Mouse (Mus musculus) thymus, adult 2 months (tissue): ENCODE measurements around the gene A130010J15Rik.

ENCODE experiments used
- CTCF ChIP-seq: fragments of 200-500 bp; IDR thresholded peaks from 2 replicates; pipeline ENCODE4 v1.5.1; 2012; ENCODE audit warnings: mild to moderate bottlenecking, control low read depth, low read length, moderate library complexity, borderline replicate concordance; ENCODE audit not compliant: control insufficient read depth, poor library complexity, insufficient read depth; ENCODE audit errors: extremely low read depth
- POLR2A ChIP-seq: fragments of 200-500 bp; IDR thresholded peaks from 2 replicates; pipeline ENCODE4 v1.6.1; 2012; ENCODE audit warnings: mild to moderate bottlenecking, low read length, control low read depth, moderate library complexity; ENCODE audit not compliant: control insufficient read depth, poor library complexity, insufficient read depth; ENCODE audit errors: extremely low read depth

- TF ChIP-seq POLR2A: no peak
- no peak for TF ChIP-seq CTCF
Observed at GRCm38 (mm10) chr1:193123290-193123689, 44.6 kb upstream of the A130010J15Rik start.
